Mouse (Mus musculus) lung, embryonic 14.5 days (tissue): ENCODE data around the gene Rdh16f2. TPM values are rescaled to one million over a fixed set of nuclear protein-coding genes. Genes with fewer than 3 reads are reported as not detected.
"Not testable (repeated sequence)": the region's sequence is repeated elsewhere in the genome, so short reads cannot be mapped to it uniquely, and the experiment has no call there.

Source experiments
- ATAC-seq: fragments of 200-750 bp; cut with Nextera tagmentation; 2 replicates; pipeline ENCODE4 v1.8.0; 2017; ENCODE audit warnings: mild to moderate bottlenecking, moderate TSS enrichment, moderate library complexity; ENCODE audit not compliant: insufficient read depth
- DNase-seq: peaks from one replicate; pipeline ENCODE4 v3.0.0-alpha.2; 2015
- H3K27ac ChIP-seq: fragments of 300-500 bp; sonication (generic); 2 replicates; pipeline ENCODE4 v1.5.1; 2014; ENCODE audit warnings: low read depth, mild to moderate bottlenecking, moderate library complexity
- H3K27me3 ChIP-seq: fragments of 300-500 bp; sonication (generic); 2 replicates; pipeline ENCODE4 v1.6.1; 2014; ENCODE audit warnings: low read length, control low read depth; ENCODE audit not compliant: insufficient read depth
- H3K36me3 ChIP-seq: fragments of 300-500 bp; sonication (generic); 2 replicates; pipeline ENCODE4 v1.6.1; 2014; ENCODE audit warnings: control low read depth; ENCODE audit not compliant: insufficient read depth
- H3K4me1 ChIP-seq: fragments of 300-500 bp; sonication (generic); 2 replicates; pipeline ENCODE4 v1.6.1; 2014; ENCODE audit warnings: antibody characterized with exemption, control low read depth; ENCODE audit not compliant: insufficient read depth
- H3K4me2 ChIP-seq: fragments of 300-500 bp; sonication (generic); 2 replicates; pipeline ENCODE4 v1.6.1; 2014; ENCODE audit warnings: mild to moderate bottlenecking
- H3K4me3 ChIP-seq: fragments of 300-500 bp; sonication (generic); 2 replicates; pipeline ENCODE4 v1.5.1; 2014; ENCODE audit warnings: low read depth, low read length
- H3K9ac ChIP-seq: fragments of 300-500 bp; sonication (generic); 2 replicates; pipeline ENCODE4 v1.6.1; 2014
- H3K9me3 ChIP-seq: fragments of 300-500 bp; sonication (generic); 2 replicates; pipeline ENCODE4 v1.6.1; 2016; ENCODE audit warnings: low read depth, low read length, control low read depth
- CTCF ChIP-seq: IDR thresholded peaks from 2 replicates; pipeline ENCODE4 v1.5.1; 2016; ENCODE audit warnings: antibody characterized with exemption, low read depth
- WGBS: fragments of 180-500 bp; shearing (Covaris S2); extraction: QIAGEN DNeasy Blood & Tissue Kit; methylation state at CpG from one replicate; pipeline ENCODE4 v1.1.7; 2014; 5-methylcytosine and 5-hydroxymethylcytosine counted together
- polyA plus RNA-seq: library from polyadenylated mRNA; unstranded; fragments of >200 nt; fragmentation: Nextera tagmentation; extraction: Ambion mirVana; gene quantifications from 2 replicates; pipeline ENCODE4 v1.2.1, GENCODE M21; 2014

The Rdh16f2 gene
- not detected in 2 replicates for polyA plus RNA-seq

DNA sequence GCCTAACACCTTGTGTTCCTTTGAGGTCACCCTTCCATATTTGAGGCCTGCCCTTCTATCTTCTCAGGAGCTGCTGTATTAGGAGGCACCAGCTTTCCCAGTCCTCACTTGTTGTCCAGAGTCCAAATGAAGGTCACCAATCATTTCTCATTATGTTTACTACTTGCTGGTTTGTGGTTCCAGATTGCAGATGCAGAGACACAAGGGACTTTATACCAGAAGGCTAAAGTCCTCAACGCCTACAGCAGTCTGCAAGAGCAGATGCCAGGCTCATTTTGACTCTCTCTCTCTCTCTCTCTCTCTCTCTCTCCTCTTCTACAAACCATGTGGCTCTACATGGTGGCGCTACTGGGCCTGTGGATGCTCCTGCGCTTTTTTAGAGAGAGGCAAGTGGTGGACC, at the start of gene Rdh16f2:
Gene Rdh16f2, plus strand, starts transcription at position 243 of the 400 bp plus-strand sequence.
- Histone ChIP-seq H3K9me3 (no peaks in the 10 kb centered on the region), H3K4me3 (no peak within 1 kb of the TSS), H3K4me1 (no peaks in the 10 kb centered on the region), H3K36me3 (no peaks in the 10 kb centered on the region), H3K27me3 (no peaks in the 10 kb centered on the region), H3K4me2 (no peak within 1 kb of the TSS), H3K9ac (no peak within 1 kb of the TSS), H3K27ac (no peak within 1 kb of the TSS)
- whole genome bisulfite sequencing = 82% methylated on average over 3 of the region's 3 CpGs
- ATAC-seq (no peak), DNase-seq (no peak)
- TF ChIP-seq CTCF = no peak

DNA sequence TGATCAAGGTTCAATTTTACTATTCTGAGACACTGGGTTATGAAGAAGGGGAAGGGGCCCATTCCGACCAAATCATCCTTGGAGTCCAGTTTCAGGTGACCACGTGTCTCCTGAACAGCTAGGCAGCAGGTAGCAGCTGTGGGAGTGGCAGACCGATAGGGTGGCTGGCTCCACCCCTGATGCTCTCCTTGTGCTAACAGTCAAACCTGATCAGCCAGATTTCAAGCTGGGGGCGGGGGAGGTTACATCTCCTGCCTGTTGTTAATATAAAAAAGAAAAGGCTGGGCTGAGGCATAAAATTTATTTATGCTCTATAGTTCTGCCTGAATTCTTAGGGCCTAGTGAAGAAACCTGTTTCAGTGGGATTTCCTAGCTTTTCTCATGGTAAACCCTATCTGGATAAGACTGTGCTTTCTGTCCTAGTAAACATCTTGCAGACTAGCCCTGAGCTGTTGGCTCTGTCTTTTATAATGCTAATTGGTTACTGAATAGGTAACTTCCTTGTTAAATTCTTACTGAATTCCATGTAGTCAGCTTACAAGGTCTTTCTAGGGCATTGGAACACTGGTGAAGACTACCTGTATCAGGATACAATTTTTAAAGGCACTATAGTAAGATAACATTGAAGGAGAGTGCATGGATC, 48.9 kb upstream of the Rdh16f2 start:
- not testable (repeated sequence) for H3K36me3 ChIP-seq, H3K27ac ChIP-seq, DNase-seq, H3K9ac ChIP-seq, H3K9me3 ChIP-seq, H3K4me2 ChIP-seq, H3K4me3 ChIP-seq, H3K4me1 ChIP-seq, ATAC-seq, H3K27me3 ChIP-seq
- 59% methylated on average over 4 of the region's 4 CpGs for WGBS

GRCm38 (mm10) chr10:127821806-127822205, 44.5 kb upstream of the Rdh16f2 start:
- not testable (repeated sequence) for H3K4me3 ChIP-seq, ATAC-seq, H3K4me2 ChIP-seq, H3K36me3 ChIP-seq, H3K9ac ChIP-seq, H3K27me3 ChIP-seq, H3K9me3 ChIP-seq, DNase-seq, H3K27ac ChIP-seq, H3K4me1 ChIP-seq
- WGBS = 80% methylated on average over 2 of the region's 2 CpGs

DNA sequence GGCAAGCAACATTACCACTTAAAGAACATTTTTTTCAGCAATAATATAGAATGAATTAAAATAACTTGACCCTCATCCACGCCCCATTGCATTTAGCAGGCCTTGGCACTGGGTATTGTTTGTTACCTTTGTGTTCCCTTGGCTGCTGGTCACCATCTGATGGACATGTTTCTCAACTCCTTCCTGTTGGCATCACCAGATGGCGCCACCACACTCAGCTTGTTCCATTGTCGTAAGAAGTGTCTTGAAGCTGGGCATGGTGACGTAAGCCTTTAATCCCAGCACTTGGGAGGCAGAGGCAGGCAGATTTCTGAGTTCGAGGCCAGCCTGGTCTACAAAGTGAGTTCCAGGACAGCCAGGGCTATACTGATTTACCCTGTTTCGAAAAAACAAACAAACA, 40.9 kb upstream of the Rdh16f2 start:
- no peaks in the 10 kb centered on the region for H3K27me3 ChIP-seq
- no peak overlapping the region for H3K27ac ChIP-seq
- DNase-seq = peak; percentile 56
- no peak overlapping the region for H3K4me2 ChIP-seq
- ATAC-seq = no peak
- no peaks in the 10 kb centered on the region for H3K4me1 ChIP-seq
- H3K9ac ChIP-seq = no peak overlapping the region
- TF ChIP-seq CTCF = peak; percentile 58
- no peaks in the 10 kb centered on the region for H3K36me3 ChIP-seq
- H3K4me3 ChIP-seq = no peak overlapping the region
- H3K9me3 ChIP-seq = no peaks in the 10 kb centered on the region
- WGBS = 78% methylated on average over 6 of the region's 6 CpGs

GRCm38 (mm10) chr10:127829121-127829520, 37.2 kb upstream of the Rdh16f2 start:
- no peak overlapping the region for H3K27ac ChIP-seq
- no peak overlapping the region for H3K4me2 ChIP-seq
- H3K27me3 ChIP-seq = no peaks in the 10 kb centered on the region
- no peak overlapping the region for H3K9ac ChIP-seq
- DNase-seq (no peak), ATAC-seq (no peak)
- no peaks in the 10 kb centered on the region for H3K36me3 ChIP-seq
- no peak for TF ChIP-seq CTCF
- no peaks in the 10 kb centered on the region for H3K9me3 ChIP-seq
- 65% methylated on average over 3 of the region's 3 CpGs for WGBS
- no peaks in the 10 kb centered on the region for H3K4me1 ChIP-seq
- H3K4me3 ChIP-seq = no peak overlapping the region

GRCm38 (mm10) chr10:127834186-127834585, 32.1 kb upstream of the Rdh16f2 start:
- H3K4me2 ChIP-seq, ATAC-seq, H3K4me1 ChIP-seq, H3K27me3 ChIP-seq, DNase-seq, H3K9me3 ChIP-seq, H3K4me3 ChIP-seq, H3K9ac ChIP-seq, H3K36me3 ChIP-seq, H3K27ac ChIP-seq: not testable (repeated sequence)
- 95% methylated on average over 1 of the region's 1 CpGs for WGBS

DNA sequence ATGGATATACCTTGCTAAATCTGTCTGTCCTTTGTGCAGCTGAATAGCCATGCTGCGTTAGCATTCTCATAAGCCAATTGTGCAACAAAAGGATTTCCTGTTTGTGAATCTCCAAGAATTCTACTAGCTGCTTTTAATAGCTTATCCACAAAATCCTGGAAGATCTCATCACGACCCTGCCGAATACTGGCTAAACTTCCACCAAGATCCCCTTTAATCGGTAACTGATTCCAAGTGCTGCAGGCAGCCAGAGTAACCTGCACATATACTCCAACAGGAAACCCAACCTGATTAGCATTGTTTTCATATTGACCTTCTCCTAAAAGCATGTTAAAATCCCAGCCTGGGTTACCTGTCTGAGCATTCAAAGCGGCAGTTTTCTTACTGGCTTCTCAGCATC, 31.0 kb upstream of the Rdh16f2 start:
- ATAC-seq = no peak
- H3K4me2 ChIP-seq = no peak overlapping the region
- H3K9ac ChIP-seq = no peak overlapping the region
- no peaks in the 10 kb centered on the region for H3K4me1 ChIP-seq
- no peak for DNase-seq
- TF ChIP-seq CTCF = no peak
- no peaks in the 10 kb centered on the region for H3K36me3 ChIP-seq
- H3K27ac ChIP-seq = no peak overlapping the region
- WGBS = 69% methylated on average over 5 of the region's 5 CpGs
- H3K4me3 ChIP-seq = no peak overlapping the region
- no peaks in the 10 kb centered on the region for H3K9me3 ChIP-seq
- no peaks in the 10 kb centered on the region for H3K27me3 ChIP-seq

DNA sequence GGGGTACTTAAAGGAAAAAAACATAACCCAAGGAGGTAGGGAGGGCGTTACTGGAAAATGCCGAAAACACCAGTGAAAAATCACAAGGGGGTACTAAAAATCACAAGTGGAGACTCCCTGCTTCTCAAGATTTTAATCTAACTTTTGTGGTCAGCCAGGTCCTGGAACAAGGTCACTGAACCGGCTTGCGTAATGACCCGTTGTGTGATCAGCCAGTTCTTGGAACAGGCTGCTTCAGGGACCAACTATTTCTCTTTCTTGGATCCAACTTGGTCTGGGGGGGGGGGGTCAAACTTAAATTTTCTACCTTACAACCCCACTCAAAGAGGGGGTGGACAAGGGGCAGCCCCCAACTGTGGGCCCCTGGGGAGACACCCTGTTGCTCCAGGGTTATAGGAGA, 28.5 kb upstream of the Rdh16f2 start:
- WGBS = 94% methylated on average over 5 of the region's 5 CpGs
- not testable (repeated sequence) for DNase-seq, H3K4me2 ChIP-seq, H3K9ac ChIP-seq, H3K36me3 ChIP-seq, H3K27me3 ChIP-seq, H3K9me3 ChIP-seq, H3K4me3 ChIP-seq, H3K4me1 ChIP-seq, H3K27ac ChIP-seq, ATAC-seq
